Mouse (Mus musculus): Measurements from ENCODE around the gene Gm43518.

- no peak for TF ChIP-seq GATA1 (IDR thresholded peaks at IDR 0.05; ENCODE audit: low read length)
- TF ChIP-seq TAL1 (IDR thresholded peaks at IDR 0.05; ENCODE audit: low read length), result no peak
Measured at GRCm38 (mm10) chr5:123972453-123972852, 45.2 kb downstream of the Gm43518 start.
